Mouse (Mus musculus): Measurements from ENCODE around the gene Iars2.

Gene Iars2

DNA sequence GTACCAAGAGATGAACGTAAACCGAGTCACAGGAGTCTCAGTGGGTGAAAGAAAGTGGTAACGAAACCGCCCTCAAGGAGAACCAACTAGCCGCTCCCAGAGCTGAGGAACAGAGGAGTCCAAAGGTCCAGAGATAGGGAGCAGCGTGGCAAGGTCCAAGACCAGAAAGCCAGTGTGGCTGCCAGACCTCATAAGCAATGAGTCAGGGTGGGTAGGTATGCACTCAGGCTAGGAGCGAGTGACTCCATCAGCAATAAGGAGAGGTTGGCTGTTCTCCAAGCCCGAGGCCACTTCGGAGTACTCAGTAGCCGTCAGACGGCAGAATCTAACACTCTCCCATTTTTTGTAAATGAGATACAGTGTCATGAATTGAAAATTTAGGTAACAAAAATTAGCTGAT, 46.4 kb downstream of the Iars2 start:
- no peak for DNase-seq (ENCODE audit: low read depth in 1 of 2, low spot score in 2 of 2)

DNA sequence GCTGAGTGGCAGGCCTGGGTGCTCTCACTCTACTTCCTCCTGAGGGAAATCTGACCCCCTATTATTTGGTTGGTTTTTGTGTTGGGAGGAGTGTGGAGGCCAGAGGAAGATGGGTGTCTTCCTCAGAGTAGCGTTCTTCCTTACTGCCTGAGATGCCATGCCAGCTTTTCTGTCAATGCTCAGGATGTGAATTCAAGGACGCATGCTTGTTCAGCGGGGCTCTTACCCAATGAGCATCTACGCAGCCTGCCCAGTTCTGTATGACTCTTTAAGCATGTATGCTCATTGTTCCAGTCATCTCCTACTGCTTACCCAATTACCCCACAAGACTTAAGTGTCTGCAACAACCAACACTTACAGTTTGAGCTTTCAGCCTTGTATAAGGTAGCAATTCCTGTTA, 48.6 kb downstream of the Iars2 start:
- no peak for DNase-seq (ENCODE audit: low read depth in 1 of 2, low spot score in 2 of 2)

DNA sequence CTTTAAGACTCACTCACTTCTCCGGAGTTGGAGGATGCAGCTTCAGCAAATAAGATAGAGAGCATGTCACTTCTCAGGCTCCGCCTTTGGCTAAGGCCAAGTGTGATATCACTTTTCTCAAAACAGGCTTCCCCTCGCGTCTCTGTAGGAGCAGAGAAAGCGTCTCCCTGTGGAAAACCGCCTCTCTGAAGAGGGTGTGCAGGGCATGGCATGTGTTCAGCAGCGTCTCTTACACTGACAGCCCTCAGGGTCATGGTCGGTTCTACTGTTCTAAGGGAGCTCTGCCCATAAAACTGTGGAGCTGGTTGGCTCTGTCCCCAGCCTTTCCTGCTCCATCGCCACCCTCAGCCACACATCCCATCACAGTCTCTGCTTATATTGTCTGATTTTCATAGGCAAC, 49.9 kb downstream of the Iars2 start:
- DNase-seq (ENCODE audit: low read depth in 1 of 2, low spot score in 2 of 2): no peak

DNA sequence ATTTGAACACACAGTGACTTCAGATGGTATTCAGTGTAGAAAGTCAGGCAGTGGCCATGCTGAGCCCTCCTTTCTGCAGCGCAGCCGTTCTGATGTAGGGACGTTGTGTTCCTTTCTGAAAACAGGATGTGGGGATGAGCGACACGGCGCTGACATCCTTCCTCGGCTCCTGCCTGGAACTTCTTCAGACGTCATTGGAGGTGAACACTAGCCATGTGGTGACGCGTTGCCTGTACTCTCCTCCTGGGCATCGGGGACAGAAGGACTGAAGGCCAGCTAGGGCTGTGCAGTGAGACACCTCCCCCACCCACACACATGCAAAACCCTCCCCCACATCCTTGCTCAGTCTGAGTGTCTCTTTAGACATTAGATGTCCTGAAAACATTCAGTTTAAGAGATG, 52.2 kb downstream of the Iars2 start:
- DNase-seq (ENCODE audit: low read depth in 1 of 2, low spot score in 2 of 2): no peak

DNA sequence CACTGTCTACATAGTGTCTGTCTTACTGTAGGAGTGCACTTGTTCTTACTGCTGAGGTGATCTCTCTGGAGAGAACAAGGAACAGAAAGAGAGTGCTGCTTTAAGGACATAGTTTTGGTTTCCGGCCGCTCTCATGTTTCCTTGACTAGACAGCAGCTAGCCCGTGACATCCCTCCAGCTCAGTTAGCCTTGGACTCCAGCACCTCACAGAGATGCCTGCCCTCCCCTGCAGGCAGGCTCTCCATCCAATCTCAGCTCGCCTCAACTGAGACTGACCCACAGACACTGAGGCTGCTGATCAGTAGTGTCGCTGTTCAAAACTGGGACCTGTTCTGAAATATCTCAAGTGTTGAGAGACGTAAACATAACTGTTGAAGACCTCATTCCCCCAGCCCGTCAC, 53.2 kb downstream of the Iars2 start:
- DNase-seq (ENCODE audit: low read depth in 1 of 2, low spot score in 2 of 2): no peak

DNA sequence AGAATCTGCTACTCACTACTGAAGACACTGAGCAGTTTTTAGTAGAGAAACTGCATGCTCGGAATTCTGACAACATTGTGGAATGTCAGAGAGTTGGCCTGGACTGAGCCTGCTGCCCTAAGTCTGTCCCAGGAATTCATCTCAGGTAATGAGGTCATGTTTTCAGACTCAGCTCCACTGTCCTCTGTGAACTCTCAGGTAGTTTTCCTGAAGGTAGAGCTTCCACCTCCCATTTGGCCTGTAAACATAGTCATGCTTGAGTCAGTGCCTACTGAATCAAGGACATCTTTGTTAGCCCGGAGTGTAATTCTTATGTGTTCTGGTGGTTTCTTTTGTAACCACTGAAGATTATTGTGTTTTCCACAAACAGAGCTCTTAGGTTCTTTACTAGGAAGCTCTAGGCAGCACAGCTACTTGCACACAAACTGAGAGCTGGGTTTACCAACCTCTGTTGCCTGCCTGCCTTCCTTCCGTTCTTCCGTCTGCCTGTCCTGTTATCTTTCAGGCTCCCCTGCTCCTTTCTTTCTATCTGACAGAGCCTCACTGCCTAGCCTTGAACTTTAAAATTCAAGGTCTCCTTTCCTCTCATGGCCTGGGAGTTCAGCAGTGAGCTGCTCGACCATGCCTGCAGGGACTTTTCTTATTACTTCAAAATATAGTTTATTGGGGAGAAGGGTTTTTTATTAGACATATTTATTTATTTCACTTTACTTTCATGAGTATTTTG, 54.2 kb downstream of the Iars2 start:
- no peak for DNase-seq (ENCODE audit: low read depth in 1 of 2, low spot score in 2 of 2)

DNA sequence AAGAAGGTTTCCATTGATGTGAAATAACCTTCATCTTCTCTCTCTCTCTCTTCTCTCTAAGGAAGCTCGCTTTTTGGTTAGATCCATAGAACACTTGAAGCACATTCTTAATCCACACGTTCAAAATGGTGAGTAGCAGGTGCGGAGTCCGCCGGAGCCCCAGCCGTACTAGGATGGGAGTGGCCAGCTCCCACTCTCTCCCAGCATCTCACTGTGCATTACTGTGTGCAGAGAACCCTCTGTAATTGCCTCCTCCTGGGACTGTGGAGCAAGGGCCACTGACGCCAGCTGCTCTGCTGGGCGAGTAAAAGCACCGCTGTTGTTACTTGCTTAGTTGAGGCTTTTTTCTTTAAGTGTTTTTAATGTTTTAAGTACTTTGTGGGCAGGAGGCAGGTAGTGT, 57.8 kb downstream of the Iars2 start:
- DNase-seq (ENCODE audit: low read depth in 1 of 2, low spot score in 2 of 2): no peak

DNA sequence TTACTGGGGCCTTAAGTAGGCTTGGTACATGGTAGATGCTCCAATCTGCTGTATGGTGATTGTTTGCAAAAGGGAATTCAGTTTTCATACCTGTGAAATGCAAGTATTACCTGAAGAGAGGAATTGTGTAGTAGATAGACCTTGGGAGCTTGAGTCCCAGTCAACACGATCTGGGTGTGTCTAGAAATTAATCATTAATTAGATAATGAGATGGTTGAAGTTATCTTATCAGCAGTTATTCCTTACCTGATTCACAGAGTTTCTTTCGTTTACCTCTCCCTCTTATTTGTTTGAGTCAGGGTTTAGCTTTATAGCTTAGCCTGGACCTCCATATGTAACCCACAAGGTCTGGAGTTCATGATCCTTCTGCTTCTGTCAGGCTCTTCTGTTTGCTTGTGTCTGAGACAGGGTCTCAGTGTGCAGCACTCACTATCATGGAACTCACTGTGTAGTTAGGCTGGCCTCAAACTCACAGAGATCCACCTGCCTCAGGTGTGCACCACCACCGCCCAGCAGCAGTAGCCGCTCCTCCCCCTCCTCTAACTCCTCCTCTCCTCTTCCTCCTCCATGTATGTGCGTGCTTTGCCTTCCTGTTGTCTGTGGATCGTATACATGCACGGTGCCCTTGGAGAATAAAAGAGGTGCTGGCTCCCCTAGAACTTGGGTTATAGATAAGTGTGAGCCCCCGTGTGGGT, 58.6 kb downstream of the Iars2 start:
- no peak for DNase-seq (ENCODE audit: low read depth in 1 of 2, low spot score in 2 of 2)

DNA sequence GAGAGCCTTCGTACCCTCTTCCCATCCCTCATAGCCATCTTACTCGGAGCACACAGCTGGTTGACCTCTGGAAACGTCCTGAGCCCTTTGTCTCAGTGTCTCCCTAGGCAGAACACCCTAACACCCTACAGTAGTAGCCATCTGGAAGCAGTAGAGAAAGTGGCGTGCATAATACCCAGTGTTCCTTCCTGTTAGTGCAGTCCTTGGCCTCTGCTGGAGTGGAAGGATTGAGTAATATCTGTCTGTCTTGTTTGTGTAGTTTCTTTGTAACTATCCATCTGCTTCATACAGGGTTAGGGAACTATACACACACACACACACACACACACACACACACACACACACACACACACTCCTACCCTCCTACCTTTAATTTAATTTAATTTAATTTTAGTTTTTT, 60.5 kb downstream of the Iars2 start:
- DNase-seq (ENCODE audit: low read depth in 1 of 2, low spot score in 2 of 2): no peak

DNA sequence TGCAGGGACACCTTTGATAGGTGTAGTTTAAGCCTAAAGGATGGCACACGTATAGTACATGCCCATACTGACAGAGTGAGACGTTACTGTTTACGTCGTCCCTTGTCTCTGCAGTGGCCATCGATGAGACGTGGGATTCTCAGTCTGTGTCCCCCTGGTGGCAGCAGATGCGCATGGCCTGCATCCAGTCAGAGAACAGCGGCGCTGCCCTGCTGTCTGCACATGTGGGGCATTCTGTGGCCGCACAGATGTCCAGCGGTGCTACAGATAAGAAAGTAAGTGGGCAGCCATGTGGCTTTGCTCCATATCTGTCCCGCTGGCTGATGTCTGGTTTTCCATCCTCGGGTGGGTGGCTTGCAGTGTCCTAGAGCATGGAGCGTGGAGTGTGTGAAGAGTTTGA, 66.6 kb downstream of the Iars2 start:
- DNase-seq (ENCODE audit: low read depth in 1 of 2, low spot score in 2 of 2): no peak

DNA sequence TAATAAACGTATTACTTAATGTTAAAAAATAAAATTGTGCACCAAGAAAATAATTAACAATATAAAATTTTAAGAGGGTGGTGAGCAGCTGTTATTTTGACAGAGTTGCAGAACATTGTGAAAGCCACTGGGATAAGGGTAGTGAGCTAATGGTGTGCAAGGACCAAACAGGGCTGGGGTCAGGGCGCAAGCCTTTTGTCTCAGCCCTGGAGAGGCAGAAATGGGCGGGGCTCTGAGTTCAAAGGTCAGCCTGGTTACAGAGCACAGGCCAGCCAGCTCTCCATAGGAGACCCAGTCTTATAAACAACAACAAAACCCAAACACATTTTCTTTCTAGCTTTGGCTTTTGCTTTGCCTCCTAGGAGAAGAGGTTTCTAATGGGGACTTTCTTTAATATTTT, 72.4 kb downstream of the Iars2 start:
- no peak for DNase-seq (ENCODE audit: low read depth in 1 of 2, low spot score in 2 of 2)

DNA sequence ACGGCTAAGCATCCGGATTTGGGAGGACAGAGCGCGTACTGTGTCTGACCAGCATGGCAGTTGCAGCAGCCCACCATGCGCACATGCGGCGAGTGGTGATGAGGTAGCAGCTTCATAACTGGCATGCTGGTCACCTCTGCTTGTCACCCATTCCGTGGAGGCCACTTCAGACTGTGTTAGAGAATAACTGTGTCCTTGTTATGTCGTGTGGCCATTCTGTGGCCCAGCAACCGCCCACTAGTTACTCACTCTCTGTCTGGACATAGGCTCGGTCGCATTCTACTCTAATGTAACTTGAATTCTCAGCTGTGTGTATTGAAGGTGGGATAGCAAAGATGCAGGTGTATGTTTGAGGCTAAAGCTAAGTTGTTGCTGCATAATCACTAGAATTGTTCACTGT, 73.9 kb downstream of the Iars2 start:
- DNase-seq (ENCODE audit: low read depth in 1 of 2, low spot score in 2 of 2): no peak

DNA sequence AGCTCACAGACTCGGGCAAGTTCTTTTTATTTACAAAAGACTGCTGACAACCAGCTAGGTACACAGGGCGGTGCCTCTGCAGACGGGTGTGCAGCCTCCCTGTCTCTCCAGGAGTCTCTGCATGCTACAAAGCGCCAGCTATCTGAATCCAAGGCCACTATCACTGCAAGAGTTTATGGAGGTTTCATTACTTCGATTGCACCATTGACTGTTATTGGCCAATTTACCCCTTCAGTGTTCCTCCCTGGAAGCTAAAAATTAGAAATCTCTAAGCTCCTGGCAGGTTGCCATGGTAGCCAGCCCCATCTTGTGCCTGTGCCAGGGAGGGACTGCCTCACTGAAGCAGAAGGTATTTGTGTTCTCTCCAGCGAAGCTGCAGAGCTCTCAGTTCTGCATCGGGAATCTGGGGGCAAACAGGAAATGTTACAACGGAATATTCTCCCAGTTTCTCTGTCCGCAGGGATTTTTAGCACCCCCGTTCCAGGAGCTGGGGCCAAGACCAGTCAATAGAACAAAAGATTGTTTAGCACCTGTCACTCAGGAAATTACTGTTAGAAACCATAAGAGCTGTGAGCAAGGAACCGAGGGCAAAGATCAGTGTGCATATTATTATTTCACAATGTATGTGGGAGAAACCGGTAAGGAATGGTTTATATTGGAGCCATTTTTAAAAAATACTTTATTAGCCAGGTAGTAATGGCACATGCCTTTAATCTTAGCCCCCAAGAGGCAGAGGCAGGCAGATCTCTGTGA, 75.9 kb downstream of the Iars2 start:
- no peak for DNase-seq (ENCODE audit: low read depth in 1 of 2, low spot score in 2 of 2)

DNA sequence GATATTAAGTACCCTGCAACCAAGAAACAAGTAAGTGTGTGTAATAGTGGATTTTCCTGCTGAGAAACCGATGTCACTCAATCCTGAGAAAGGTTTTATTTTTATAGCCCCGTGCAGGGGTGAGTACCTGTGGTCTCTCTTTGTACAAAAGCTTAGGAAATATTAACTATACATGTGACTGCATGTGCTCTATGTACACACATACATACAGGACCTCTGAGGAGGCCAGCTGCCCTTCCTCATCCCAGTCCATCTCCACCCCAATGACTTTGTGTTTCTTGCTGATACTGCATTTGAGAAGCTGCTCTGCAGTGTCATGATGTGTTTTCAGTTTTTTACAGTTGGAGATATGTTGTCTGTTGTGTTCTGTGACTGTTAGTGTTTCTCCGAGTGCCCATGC, 76.8 kb downstream of the Iars2 start:
- DNase-seq (ENCODE audit: low read depth in 1 of 2, low spot score in 2 of 2): no peak

DNA sequence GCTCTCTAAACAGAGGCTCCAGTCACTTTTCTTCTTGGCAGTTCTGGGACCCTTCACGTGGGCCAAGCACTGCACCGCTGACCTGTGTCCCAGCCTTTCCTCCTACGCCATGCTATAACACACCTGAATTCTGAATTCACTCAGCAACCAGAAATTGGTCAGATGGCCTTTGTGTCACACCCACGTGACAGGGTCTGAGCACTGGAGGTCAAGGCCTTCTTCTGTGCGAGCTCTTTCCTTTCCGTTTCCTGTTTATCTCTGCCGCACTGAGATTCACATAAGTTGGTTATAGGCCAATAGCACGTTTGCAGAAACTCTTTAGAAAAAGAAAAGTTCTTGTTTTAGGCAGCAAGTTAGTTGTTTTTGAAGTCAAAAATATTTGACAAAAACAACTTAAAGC, 80.5 kb downstream of the Iars2 start:
- no peak for DNase-seq (ENCODE audit: low read depth in 1 of 2, low spot score in 2 of 2)

DNA sequence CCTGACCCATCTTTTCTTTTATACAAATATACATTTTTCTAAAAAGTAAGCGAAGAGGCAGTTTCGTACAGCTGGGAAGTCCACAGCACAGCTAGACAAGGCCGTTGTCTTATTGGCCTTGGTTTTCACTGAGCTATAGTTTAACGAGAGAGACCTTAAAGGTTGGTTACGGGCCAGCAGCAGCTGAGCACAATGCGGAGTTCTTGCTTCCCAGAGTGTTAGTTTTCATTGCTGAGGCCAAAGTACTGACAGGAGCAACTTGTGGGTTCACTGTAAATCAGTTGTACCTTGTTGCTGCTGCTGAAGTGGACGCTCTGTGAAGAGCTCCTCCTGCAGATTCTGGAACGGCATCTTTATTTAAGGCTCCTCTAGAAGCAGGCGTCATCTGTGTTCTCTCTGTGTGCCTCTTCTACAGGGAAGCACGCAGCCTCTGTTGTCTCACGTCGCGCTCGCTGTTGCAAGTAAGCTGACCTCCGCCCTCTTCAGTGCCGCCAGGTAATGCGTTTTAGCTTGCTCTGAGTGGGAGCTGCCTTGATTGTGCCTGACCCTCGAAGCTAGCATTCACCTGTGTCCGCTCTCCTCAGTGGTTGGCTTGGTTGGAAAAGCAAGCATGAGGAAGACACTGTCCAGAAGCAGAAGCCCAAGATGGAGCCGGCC, 81.6 kb downstream of the Iars2 start:
- DNase-seq (ENCODE audit: low read depth in 1 of 2, low spot score in 2 of 2): no peak

DNA sequence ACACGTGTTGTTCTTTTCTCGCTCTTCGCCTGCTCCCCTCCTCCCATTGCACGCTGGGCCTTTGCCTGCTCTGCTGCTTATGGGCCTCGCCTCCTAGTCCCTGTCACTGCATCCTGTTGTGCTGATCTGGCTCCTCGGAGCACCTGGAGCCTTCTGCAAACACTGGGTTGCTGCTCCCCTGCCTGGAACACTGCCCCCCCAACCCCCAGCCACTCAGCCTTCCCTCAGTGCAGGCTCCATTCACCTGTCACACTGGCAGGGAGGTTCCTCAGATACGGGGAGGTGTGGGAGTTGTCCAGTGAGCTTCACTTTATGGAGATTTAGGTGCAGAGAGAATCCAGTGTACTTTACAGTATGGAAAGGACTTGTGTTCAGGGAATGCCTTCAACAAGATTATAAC, 83.7 kb downstream of the Iars2 start:
- no peak for DNase-seq (ENCODE audit: low read depth in 1 of 2, low spot score in 2 of 2)

DNA sequence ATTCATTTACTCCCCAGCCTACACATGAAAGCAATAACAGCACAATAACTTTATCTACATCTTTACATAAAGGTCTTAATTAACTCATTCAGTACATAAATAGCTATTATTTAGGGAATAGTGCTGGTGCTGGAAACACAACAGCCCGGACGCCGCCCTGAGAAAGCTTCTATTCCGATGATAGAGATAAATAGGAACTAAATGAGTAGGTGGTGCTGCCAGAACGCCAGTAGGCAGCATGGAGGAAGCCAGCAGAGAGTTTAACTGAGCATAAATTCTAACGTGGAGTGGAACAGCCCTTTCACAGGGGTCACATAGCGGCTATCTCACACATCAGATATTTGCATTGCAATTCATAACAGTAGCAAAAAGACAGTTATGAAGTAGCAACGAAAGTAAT, 86.2 kb downstream of the Iars2 start:
- DNase-seq (ENCODE audit: low read depth in 1 of 2, low spot score in 2 of 2): no peak

DNA sequence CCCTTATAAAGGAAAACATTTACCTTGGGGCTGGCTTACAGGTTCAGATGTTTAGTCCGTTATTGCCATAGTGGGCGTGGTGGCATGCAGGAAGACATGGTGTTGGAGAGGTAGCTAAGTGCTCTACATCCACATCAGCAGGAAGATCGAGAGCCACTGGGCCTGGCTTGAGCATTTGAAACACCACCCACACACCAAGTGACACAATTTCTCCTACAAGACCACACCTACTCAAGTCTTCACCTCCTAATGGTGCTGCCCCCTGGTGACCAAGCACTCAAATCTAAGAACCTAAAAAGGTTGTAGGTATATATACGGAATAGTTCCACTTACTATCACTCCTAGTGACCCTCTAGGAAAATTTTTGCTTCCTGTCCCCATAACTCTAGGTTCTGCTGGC, 92.7 kb downstream of the Iars2 start:
- DNase-seq (ENCODE audit: low read depth in 1 of 2, low spot score in 2 of 2): no peak

DNA sequence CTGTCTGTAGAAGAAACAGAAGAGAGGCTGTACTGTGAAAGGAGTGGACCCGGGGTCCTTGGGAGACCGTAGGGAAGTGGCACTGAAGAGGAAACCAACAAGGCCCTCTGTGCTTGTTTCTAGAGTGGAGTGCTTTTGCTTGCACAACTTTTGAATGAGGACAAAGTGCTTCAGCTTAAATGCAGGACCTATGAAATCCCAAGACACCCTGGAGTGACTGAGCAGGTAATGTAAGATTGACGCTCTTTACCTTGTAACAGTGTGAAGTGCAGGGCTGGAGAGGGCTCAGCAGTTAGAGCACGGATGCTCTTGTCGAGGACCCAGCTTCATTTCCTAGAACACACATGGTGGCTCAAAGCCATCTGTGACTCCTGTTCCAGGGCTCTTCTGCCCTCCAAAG, 93.4 kb downstream of the Iars2 start:
- DNase-seq (ENCODE audit: low read depth in 1 of 2, low spot score in 2 of 2): no peak

All from monocyte, adult 2 months (primary cell).